Mouse (Mus musculus): ENCODE results near the gene Lipo4. TPM values are rescaled to one million over a fixed set of nuclear protein-coding genes. Genes with fewer than 3 reads are reported as not detected.
"Not testable (repeated sequence)": the region's sequence is repeated elsewhere in the genome, so short reads cannot be mapped to it uniquely, and the experiment has no call there.

Lipo4 gene
- not detected in 2 replicates for polyA plus RNA-seq (2015; fragmentation: Nextera tagmentation; extraction: Ambion mirVana)

GRCm38 (mm10) chr19:33517680-33518079 is at the start of gene Lipo4:
Gene Lipo4 (minus strand): TSS chr19:33517780.
- H3K27me3 ChIP-seq (ENCODE audit: control insufficient read depth, insufficient read depth, low read length) = no peaks in the 10 kb centered on the region
- H3K9me3 ChIP-seq (replicated peaks; ENCODE audit: control insufficient read depth, low read length) = no peaks in the 10 kb centered on the region
- no peaks in the 10 kb centered on the region for H3K4me1 ChIP-seq (ENCODE audit: control insufficient read depth, insufficient read depth, low read length)
- no peaks in the 10 kb centered on the region for H3K36me3 ChIP-seq (ENCODE audit: control insufficient read depth, insufficient read depth)
- no peak within 1 kb of the TSS for H3K4me2 ChIP-seq (ENCODE audit: low read depth, low read length)
- ATAC-seq (replicated peaks; ENCODE audit: extremely low read depth, insufficient read depth, low FRiP score) = no peak
- no peak within 1 kb of the TSS for H3K9ac ChIP-seq (ENCODE audit: low read length)
- H3K27ac ChIP-seq (ENCODE audit: low read length) = no peak within 1 kb of the TSS
- no peak within 1 kb of the TSS for H3K4me3 ChIP-seq (ENCODE audit: low read length)

GRCm38 (mm10) chr19:33456426-33456825 is 61.2 kb downstream of the Lipo4 start:
- not testable (repeated sequence) for H3K4me1 ChIP-seq (ENCODE audit: control insufficient read depth, insufficient read depth, low read length); H3K36me3 ChIP-seq (ENCODE audit: control insufficient read depth, insufficient read depth); H3K4me3 ChIP-seq (ENCODE audit: low read length); H3K9ac ChIP-seq (ENCODE audit: low read length); H3K9me3 ChIP-seq (replicated peaks; ENCODE audit: control insufficient read depth, low read length); H3K4me2 ChIP-seq (ENCODE audit: low read depth, low read length); H3K27ac ChIP-seq (ENCODE audit: low read length); H3K27me3 ChIP-seq (ENCODE audit: control insufficient read depth, insufficient read depth, low read length); ATAC-seq (replicated peaks; ENCODE audit: extremely low read depth, insufficient read depth, low FRiP score)
- WGBS = 38% methylated on average over 4 of the region's 4 CpGs

GRCm38 (mm10) chr19:33453725-33454124 is 63.9 kb downstream of the Lipo4 start:
- no peaks in the 10 kb centered on the region for H3K4me1 ChIP-seq (ENCODE audit: control insufficient read depth, insufficient read depth, low read length)
- no peak overlapping the region for H3K9ac ChIP-seq (ENCODE audit: low read length)
- H3K27me3 ChIP-seq (ENCODE audit: control insufficient read depth, insufficient read depth, low read length) = no peaks in the 10 kb centered on the region
- no peaks in the 10 kb centered on the region for H3K36me3 ChIP-seq (ENCODE audit: control insufficient read depth, insufficient read depth)
- 64% methylated on average over 4 of the region's 4 CpGs for WGBS
- H3K4me2 ChIP-seq (ENCODE audit: low read depth, low read length) = no peak overlapping the region
- no peaks in the 10 kb centered on the region; the same call in 1 of the 2 replicates for H3K9me3 ChIP-seq (replicated peaks; ENCODE audit: control insufficient read depth, low read length)
- no peak overlapping the region for H3K4me3 ChIP-seq (ENCODE audit: low read length)
- no peak overlapping the region for H3K27ac ChIP-seq (ENCODE audit: low read length)
- ATAC-seq (replicated peaks; ENCODE audit: extremely low read depth, insufficient read depth, low FRiP score) = no peak

Other genes starting within 250 kb of the Lipo4 start
- gene Rnls, start 125.5 kb downstream of the Lipo4 start, polyA plus RNA-seq (2015; fragmentation: Nextera tagmentation; extraction: Ambion mirVana) = 11.2 and 12.2 TPM in 2 replicates
- not detected in 2 replicates for gene Gm8978, start 107.5 kb upstream of the Lipo4 start, polyA plus RNA-seq (2015; fragmentation: Nextera tagmentation; extraction: Ambion mirVana)
- 0.41 and 0.49 TPM in 2 replicates for gene Lipo2, start 233.6 kb upstream of the Lipo4 start, polyA plus RNA-seq (2015; fragmentation: Nextera tagmentation; extraction: Ambion mirVana)
- 12.3 and 15.2 TPM in 2 replicates for gene Lipo3, start 244.2 kb upstream of the Lipo4 start, polyA plus RNA-seq (2015; fragmentation: Nextera tagmentation; extraction: Ambion mirVana)